Mouse (Mus musculus) erythroblast, adult 5-6 weeks (primary cell): Measurements from ENCODE around the gene Gm10717. TPM values are rescaled to one million over a fixed set of nuclear protein-coding genes. Genes with fewer than 3 reads are reported as not detected.
"Not testable (repeated sequence)": the region's sequence is repeated elsewhere in the genome, so short reads cannot be mapped to it uniquely, and the experiment has no call there.

Source experiments
- ATAC-seq: replicated peaks from 2 replicates; pipeline ENCODE4 v1.8.0; 2016; ENCODE audit warnings: moderate number of reproducible peaks, mild to moderate bottlenecking, moderate TSS enrichment, inconsistent platforms; ENCODE audit not compliant: poor library complexity, low FRiP score, severe bottlenecking
- total RNA-seq, 2 experiments: library from RNA; stranded (forward) in 1 of 2; stranded (reverse) in 1 of 2; fragments of 150-400 nt in 1 of 2; fragments of 200-764, 138-1000 nt in 1 of 2; gene quantifications; 2 replicates each; pipeline versions ENCODE4 v1.2.3 to v1.2.4; 2015 to 2017; ENCODE audit warnings: low replicate concordance in 2 of 2

Gm10717 gene
- total RNA-seq, 2 experiments from 2014 or later, result 3.8 to 40.0 TPM

DNA sequence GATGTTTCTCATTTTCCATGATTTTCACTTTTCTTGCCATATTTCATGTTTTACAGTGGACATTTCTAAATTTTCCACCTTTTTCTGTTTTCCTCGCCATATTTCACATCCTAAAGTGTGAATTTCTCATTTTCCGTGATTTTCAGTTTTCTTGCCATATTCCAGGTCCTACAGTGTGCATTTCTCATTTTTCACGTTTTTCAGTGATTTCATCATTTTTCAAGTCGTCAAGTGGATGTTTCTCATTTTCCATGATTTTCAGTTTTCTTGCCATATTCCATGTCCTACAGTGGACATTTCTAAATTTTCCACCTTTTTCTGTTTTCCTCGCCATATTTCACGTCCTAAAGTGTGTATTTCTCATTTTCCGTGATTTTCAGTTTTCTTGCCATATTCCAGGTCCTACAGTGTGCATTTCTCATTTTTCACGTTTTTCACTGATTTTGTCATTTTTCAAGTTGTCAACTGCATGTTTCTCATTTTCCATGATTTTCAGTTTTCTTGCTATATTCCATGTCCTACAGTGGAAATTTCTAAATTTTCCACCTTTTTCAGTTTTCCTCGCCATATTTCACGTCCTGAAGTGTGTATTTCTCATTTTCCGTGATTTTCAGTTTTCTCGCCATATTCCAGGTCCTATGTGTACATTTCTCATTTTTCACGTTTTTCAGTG lies 1.8 kb upstream of the Gm10717 start, which contains the start of gene Gm10718:
Gm10718 (plus strand) TSS at position 236 of the 673 bp plus-strand sequence.
- not testable (repeated sequence) for ATAC-seq

DNA sequence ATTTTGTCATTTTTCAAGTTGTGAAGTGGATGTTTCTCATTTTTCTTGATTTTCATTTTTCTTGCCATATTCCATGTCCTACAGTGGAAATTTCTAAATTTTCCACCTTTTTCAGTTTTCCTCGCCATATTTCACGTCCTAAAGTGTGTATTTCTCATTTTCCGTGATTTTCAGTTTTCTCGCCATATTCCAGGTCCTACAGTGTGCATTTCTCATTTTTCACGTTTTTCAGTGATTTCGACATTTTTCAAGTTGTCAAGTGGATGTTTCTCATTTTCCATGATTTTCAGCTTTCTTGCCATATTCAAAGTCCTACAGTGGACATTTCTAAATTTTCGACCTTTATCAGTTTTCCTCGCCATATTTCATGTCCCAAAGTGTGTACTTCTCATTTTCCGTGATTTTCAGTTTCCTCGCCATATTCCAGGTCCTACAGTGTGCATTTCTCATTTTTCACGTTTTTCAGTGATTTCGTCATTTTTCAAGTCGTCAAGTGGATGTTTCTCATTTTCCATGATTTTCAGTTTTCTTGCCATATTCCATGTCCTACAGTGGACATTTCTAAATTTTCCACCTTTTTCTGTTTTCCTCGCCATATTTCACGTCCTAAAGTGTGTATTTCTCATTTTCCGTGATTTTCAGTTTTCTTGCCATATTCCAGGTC lies 1.1 kb upstream of the Gm10717 start:
- not testable (repeated sequence) for ATAC-seq

DNA sequence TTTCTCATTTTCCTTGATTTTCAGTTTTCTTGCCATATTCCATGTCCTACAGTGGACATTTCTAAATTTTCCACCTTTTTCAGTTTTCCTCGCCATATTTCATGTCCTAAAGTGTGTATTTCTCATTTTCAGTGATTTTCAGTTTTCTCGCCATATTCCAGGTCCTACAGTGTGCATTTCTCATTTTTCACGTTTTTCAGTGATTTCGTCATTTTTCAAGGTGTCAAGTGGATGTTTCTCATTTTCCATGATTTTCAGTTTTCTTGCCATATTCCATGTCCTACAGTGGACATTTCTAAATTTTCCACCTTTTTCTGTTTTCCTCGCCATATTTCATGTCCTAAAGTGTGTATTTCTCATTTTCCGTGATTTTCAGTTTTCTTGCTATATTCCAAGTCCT lies 436 bp downstream of the Gm10717 start:
- not testable (repeated sequence) for ATAC-seq

GRCm38 (mm10) chr9:3026136-3026535 lies 919 bp downstream of the Gm10717 start:
- not testable (repeated sequence) for ATAC-seq

GRCm38 (mm10) chr9:3026741-3027140 lies 1.5 kb downstream of the Gm10717 start:
- not testable (repeated sequence) for ATAC-seq

GRCm38 (mm10) chr9:3027200-3027599 lies 2.0 kb downstream of the Gm10717 start:
- 0 out of 2 replicates have a peak, but pooled peaks have one; percentile 18 for ATAC-seq

GRCm38 (mm10) chr9:3029276-3030000 lies 4.2 kb downstream of the Gm10717 start:
- not testable (repeated sequence) for ATAC-seq

GRCm38 (mm10) chr9:3030677-3031318 lies 5.6 kb downstream of the Gm10717 start:
- ATAC-seq, result not testable (repeated sequence)

DNA sequence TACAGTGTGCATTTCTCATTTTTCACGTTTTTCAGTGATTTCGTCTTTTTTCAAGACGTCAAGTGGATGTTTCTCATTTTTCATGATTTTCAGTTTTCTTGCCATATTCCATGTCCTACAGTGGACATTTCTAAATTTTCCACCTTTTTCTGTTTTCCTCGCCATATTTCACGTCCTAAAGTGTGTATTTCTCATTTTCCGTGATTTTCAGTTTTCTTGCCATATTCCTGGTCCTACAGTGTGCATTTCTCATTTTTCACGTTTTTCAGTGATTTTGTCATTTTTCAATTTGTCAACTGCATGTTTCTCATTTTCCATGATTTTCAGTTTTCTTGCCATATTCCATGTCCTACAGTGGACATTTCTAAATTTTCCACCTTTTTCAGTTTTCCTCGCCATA lies 9.1 kb downstream of the Gm10717 start, which contains the start of gene Gm17535:
Gm17535 (plus strand) TSS at position 301 of the 400 bp plus-strand sequence.
- ATAC-seq, result not testable (repeated sequence)

DNA sequence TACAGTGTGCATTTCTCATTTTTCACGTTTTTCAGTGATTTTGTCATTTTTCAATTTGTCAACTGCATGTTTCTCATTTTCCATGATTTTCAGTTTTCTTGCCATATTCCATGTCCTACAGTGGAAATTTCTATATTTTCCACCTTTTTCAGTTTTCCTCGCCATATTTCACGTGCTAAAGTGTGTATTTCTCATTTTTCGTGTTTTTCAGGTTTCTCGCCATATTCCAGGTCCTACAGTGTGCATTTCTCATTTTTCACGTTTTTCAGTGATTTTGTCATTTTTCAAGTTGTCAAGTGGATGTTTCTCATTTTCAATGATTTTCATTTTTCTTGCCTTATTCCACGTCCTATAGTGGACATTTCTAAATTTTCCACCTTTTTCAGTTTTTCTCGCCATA lies 11.4 kb downstream of the Gm10717 start, which contains the start of gene Gm10715:
Gm10715 (plus strand) TSS at position 301 of the 400 bp plus-strand sequence.
- not testable (repeated sequence) for ATAC-seq

DNA sequence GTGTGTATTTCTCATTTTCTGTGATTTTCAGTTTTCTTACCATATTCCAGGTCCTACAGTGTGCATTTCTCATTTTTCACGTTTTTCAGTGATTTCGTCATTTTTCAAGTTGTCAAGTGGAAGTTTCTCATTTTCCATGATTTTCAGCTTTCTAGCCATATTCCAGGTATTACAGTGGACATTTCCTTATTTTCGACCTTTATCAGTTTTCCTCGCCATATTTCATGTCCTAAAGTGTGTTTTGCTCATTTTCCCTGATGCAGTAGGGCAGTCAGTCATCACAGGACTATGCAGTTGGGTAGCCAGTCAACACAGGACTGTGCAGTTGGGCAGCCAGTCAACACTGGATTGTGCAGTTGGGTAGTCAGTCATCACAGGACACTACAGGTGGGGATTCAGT lies 12.9 kb downstream of the Gm10717 start:
- not testable (repeated sequence) for ATAC-seq

Other genes starting within 250 kb of the Gm10717 start
- gene Gm10722, start 24.5 kb upstream of the Gm10717 start, total RNA-seq (2015; ENCODE audit: low replicate concordance), result not detected in 2 replicates
- 10.9 and 17.0 TPM in 2 replicates for gene Gm10722, start 24.5 kb upstream of the Gm10717 start, total RNA-seq (2017; ENCODE audit: low replicate concordance)
- 3.8 and 12.3 TPM in 2 replicates for gene Gm11168, start 22.1 kb upstream of the Gm10717 start, total RNA-seq (2015; ENCODE audit: low replicate concordance)
- gene Gm11168, start 22.1 kb upstream of the Gm10717 start, total RNA-seq (2017; ENCODE audit: low replicate concordance), result 8.1 and 36.2 TPM in 2 replicates
- 6.5 and 7.5 TPM in 2 replicates for gene Gm10721, start 12.3 kb upstream of the Gm10717 start, total RNA-seq (2015; ENCODE audit: low replicate concordance)
- gene Gm10721, start 12.3 kb upstream of the Gm10717 start, total RNA-seq (2017; ENCODE audit: low replicate concordance), result 19.3 and 30.7 TPM in 2 replicates
- 2.9 TPM in 1 of 2 replicates, not detected in the other for gene Gm10720, start 9.8 kb upstream of the Gm10717 start, total RNA-seq (2015; ENCODE audit: low replicate concordance)
- gene Gm10720, start 9.8 kb upstream of the Gm10717 start, total RNA-seq (2017; ENCODE audit: low replicate concordance), result 1.7 and 10.6 TPM in 2 replicates
- 2.9 and 39.8 TPM in 2 replicates for gene Gm10719, start 8.0 kb upstream of the Gm10717 start, total RNA-seq (2015; ENCODE audit: low replicate concordance)
- gene Gm10719, start 8.0 kb upstream of the Gm10717 start, total RNA-seq (2017; ENCODE audit: low replicate concordance), result 68.4 and 134 TPM in 2 replicates
- 5.4 and 26.3 TPM in 2 replicates for gene Gm10718, start 1.9 kb upstream of the Gm10717 start, total RNA-seq (2015; ENCODE audit: low replicate concordance)
- gene Gm10718, start 1.9 kb upstream of the Gm10717 start, total RNA-seq (2017; ENCODE audit: low replicate concordance), result 27.9 and 81.7 TPM in 2 replicates
- not detected in 2 replicates for gene Gm17535, start 9.2 kb downstream of the Gm10717 start, total RNA-seq (2015; ENCODE audit: low replicate concordance)
- 0.43 and 10.7 TPM in 2 replicates for gene Gm17535, start 9.2 kb downstream of the Gm10717 start, total RNA-seq (2017; ENCODE audit: low replicate concordance)
- not detected in 2 replicates for gene Gm10715, start 11.5 kb downstream of the Gm10717 start, total RNA-seq (2015; ENCODE audit: low replicate concordance)
- gene Gm10715, start 11.5 kb downstream of the Gm10717 start, total RNA-seq (2017; ENCODE audit: low replicate concordance), result 13.2 and 20.3 TPM in 2 replicates